Mouse (Mus musculus): Measurements from ENCODE around the gene Prdm12. TPM values are rescaled to one million over a fixed set of nuclear protein-coding genes. Genes with fewer than 3 reads are reported as not detected.

The Prdm12 gene
- total RNA-seq (2014; rRNA removed) (0.62 and 2.5 TPM in 2 replicates), polyA plus RNA-seq (2015; fragmentation: Nextera tagmentation; extraction: Ambion mirVana) (1.0 and 1.9 TPM in 2 replicates)

DNA sequence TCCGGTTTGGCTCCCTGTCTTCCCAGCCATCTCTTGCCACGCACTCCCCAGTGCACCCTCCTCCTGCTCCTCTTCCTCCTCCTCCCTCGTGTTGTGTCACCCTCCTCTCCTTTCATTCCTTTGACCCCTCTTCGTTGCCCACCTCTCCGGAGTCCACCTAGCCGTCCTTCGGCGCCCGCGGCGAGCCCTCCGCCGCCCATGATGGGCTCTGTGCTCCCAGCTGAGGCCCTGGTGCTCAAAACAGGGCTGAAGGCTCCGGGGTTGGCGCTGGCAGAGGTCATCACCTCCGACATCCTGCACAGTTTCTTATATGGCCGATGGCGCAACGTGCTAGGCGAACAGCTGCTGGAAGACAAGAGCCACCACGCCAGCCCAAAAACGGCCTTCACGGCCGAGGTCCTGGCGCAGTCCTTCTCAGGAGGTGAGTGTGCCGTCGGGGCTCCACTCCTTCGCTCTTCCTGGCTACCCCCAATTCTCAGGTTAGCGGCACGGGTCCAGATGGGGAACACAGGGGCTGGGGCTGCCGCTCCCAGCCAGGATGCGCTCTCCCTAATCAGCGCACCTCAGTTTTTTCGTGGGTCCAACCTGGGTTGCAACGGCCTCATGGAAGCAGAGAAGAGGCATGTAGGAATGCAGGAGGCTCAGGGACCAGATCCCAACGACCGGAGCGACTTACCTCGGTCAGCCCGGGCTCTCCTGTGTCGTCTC, at the start of gene Prdm12:
Prdm12 (plus strand) TSS at position 137 of the 708 bp plus-strand sequence.
- peaks cover 76% of the 10 kb centered on the region for H3K27me3 ChIP-seq (ENCODE audit: insufficient read depth, low read length)
- DNase-seq, result no peak
- WGBS, result 3% methylated on average over 41 of the region's 41 CpGs
- H3K36me3 ChIP-seq (ENCODE audit: insufficient read depth), result no peaks in the 10 kb centered on the region
- TF ChIP-seq CTCF (IDR thresholded peaks at IDR 0.05; ENCODE audit: low read depth), result no peak
- H3K27ac ChIP-seq (ENCODE audit: low read depth, low read length), result no peak within 1 kb of the TSS
- H3K9ac ChIP-seq, result no peak within 1 kb of the TSS
- peak within 1 kb of the TSS; percentile 11 for H3K4me3 ChIP-seq (ENCODE audit: low read depth, low read length)
- ATAC-seq, result no peak
- peaks cover 8% of the 10 kb centered on the region for H3K4me1 ChIP-seq (ENCODE audit: insufficient read depth)
- H3K9me3 ChIP-seq (ENCODE audit: low read length), result no peaks in the 10 kb centered on the region
- H3K4me2 ChIP-seq (ENCODE audit: low read depth), result no peak within 1 kb of the TSS

GRCm38 (mm10) chr2:31591799-31592484, 47.9 kb upstream of the Prdm12 start:
- no peaks in the 10 kb centered on the region for H3K27me3 ChIP-seq (ENCODE audit: insufficient read depth, low read length)
- H3K4me1 ChIP-seq (ENCODE audit: insufficient read depth), result no peaks in the 10 kb centered on the region
- no peaks in the 10 kb centered on the region for H3K9me3 ChIP-seq (ENCODE audit: low read length)
- peaks cover 38% of the 10 kb centered on the region for H3K36me3 ChIP-seq (ENCODE audit: insufficient read depth)
- no peak overlapping the region for H3K9ac ChIP-seq
- 79% methylated on average over 9 of the region's 9 CpGs for WGBS
- no peak overlapping the region for H3K27ac ChIP-seq (ENCODE audit: low read depth, low read length)
- no peak overlapping the region for H3K4me2 ChIP-seq (ENCODE audit: low read depth)
- no peak for DNase-seq
- ATAC-seq, result no peak
- no peak overlapping the region for H3K4me3 ChIP-seq (ENCODE audit: low read depth, low read length)
- TF ChIP-seq CTCF (IDR thresholded peaks at IDR 0.05; ENCODE audit: low read depth), result no peak

GRCm38 (mm10) chr2:31607555-31607954, 32.3 kb upstream of the Prdm12 start:
- H3K36me3 ChIP-seq (ENCODE audit: insufficient read depth), result peaks cover 75% of the 10 kb centered on the region

DNA sequence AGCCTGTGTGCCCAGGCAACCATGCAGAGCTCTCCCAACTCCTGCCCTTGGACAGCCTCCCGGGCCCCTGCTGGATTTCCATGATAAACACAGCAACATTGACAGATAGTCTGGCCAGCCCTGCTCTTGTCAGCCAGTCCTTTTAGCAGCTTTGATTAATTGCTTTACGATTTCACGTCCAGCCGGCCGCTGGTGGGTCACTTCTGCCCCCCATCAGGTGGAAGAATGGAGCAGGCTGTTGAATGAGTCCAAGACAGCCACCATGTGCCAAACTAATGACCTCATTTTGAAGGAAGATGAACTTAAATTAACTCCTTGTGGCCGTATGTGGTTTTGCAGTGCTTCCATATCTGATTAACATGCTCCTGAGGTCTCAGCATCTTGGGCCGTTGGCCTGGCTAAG, 30.0 kb upstream of the Prdm12 start:
- no peak; the same call in 1 of the 2 replicates for TF ChIP-seq CTCF (IDR thresholded peaks at IDR 0.05; ENCODE audit: low read depth)
- no peak overlapping the region for H3K4me2 ChIP-seq (ENCODE audit: low read depth)
- no peak overlapping the region for H3K27ac ChIP-seq (ENCODE audit: low read depth, low read length)
- H3K9me3 ChIP-seq (ENCODE audit: low read length), result no peaks in the 10 kb centered on the region
- no peaks in the 10 kb centered on the region for H3K27me3 ChIP-seq (ENCODE audit: insufficient read depth, low read length)
- no peak overlapping the region for H3K9ac ChIP-seq
- DNase-seq (peak; percentile 31), ATAC-seq (peak; percentile 66)
- H3K4me1 ChIP-seq (ENCODE audit: insufficient read depth), result no peaks in the 10 kb centered on the region
- H3K36me3 ChIP-seq (ENCODE audit: insufficient read depth), result peaks cover 79% of the 10 kb centered on the region
- WGBS, result 29% methylated on average over 7 of the region's 7 CpGs
- H3K4me3 ChIP-seq (ENCODE audit: low read depth, low read length), result no peak overlapping the region

More at GRCm38 (mm10) chr2:31607555-31607954, 32.3 kb upstream of the Prdm12 start:
- DNase-seq (no peak), ATAC-seq (no peak)
- Histone ChIP-seq H3K4me3 (ENCODE audit: low read depth, low read length) (no peak overlapping the region), H3K4me1 (ENCODE audit: insufficient read depth) (no peaks in the 10 kb centered on the region), H3K27me3 (ENCODE audit: insufficient read depth, low read length) (no peaks in the 10 kb centered on the region), H3K4me2 (ENCODE audit: low read depth) (no peak overlapping the region), H3K9me3 (ENCODE audit: low read length) (no peaks in the 10 kb centered on the region), H3K9ac (no peak overlapping the region), H3K27ac (ENCODE audit: low read depth, low read length) (no peak overlapping the region)
- 94% methylated on average over 1 of the region's 1 CpGs for WGBS
- no peak for TF ChIP-seq CTCF (IDR thresholded peaks at IDR 0.05; ENCODE audit: low read depth)

DNA sequence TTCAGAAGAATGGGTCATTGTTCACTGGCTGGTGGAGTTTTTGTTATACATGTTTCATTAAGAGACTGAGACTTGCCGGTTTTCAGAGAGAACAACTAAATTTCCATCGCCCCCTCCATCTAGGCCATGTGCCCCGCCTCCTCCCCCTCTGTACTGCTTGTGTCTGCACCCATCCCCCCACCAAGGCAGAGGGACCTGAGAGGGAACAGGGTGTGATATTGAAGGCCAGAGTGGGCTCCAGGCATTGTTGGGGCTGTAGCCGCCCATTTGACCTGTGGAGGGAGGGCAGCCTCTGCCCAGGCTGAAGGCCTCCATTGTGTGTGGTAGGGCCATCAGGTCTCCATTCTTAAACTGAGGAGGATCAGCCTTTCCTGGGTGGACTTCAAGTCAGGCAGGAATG, 28.9 kb upstream of the Prdm12 start:
- Histone ChIP-seq H3K9ac (no peak overlapping the region), H3K36me3 (ENCODE audit: insufficient read depth) (peaks cover 80% of the 10 kb centered on the region), H3K9me3 (ENCODE audit: low read length) (no peaks in the 10 kb centered on the region), H3K4me1 (ENCODE audit: insufficient read depth) (no peaks in the 10 kb centered on the region), H3K27me3 (ENCODE audit: insufficient read depth, low read length) (no peaks in the 10 kb centered on the region), H3K4me2 (ENCODE audit: low read depth) (no peak overlapping the region), H3K4me3 (ENCODE audit: low read depth, low read length) (no peak overlapping the region), H3K27ac (ENCODE audit: low read depth, low read length) (no peak overlapping the region)
- DNase-seq, result no peak
- 52% methylated on average over 4 of the region's 4 CpGs for WGBS
- no peak for ATAC-seq
- no peak for TF ChIP-seq CTCF (IDR thresholded peaks at IDR 0.05; ENCODE audit: low read depth)

- Histone ChIP-seq H3K4me1 (ENCODE audit: insufficient read depth) (no peaks in the 10 kb centered on the region), H3K9me3 (ENCODE audit: low read length) (no peaks in the 10 kb centered on the region), H3K4me3 (ENCODE audit: low read depth, low read length) (no peak overlapping the region), H3K9ac (no peak overlapping the region), H3K4me2 (ENCODE audit: low read depth) (no peak overlapping the region), H3K36me3 (ENCODE audit: insufficient read depth) (peaks cover 77% of the 10 kb centered on the region), H3K27ac (ENCODE audit: low read depth, low read length) (no peak overlapping the region), H3K27me3 (ENCODE audit: insufficient read depth, low read length) (no peaks in the 10 kb centered on the region)
- ATAC-seq (no peak; the same call in 1 of the 2 replicates), DNase-seq (no peak)
- WGBS, result 80% methylated on average over 8 of the region's 8 CpGs
- peak; percentile 52 for TF ChIP-seq CTCF (IDR thresholded peaks at IDR 0.05; ENCODE audit: low read depth)
Observed at GRCm38 (mm10) chr2:31611400-31611799, 28.4 kb upstream of the Prdm12 start.

GRCm38 (mm10) chr2:31612627-31613026, 27.2 kb upstream of the Prdm12 start:
- no peaks in the 10 kb centered on the region for H3K9me3 ChIP-seq (ENCODE audit: low read length)
- no peak for DNase-seq
- H3K27me3 ChIP-seq (ENCODE audit: insufficient read depth, low read length), result no peaks in the 10 kb centered on the region
- TF ChIP-seq CTCF (IDR thresholded peaks at IDR 0.05; ENCODE audit: low read depth), result no peak
- H3K4me1 ChIP-seq (ENCODE audit: insufficient read depth), result no peaks in the 10 kb centered on the region
- 87% methylated on average over 6 of the region's 6 CpGs for WGBS
- no peak overlapping the region for H3K27ac ChIP-seq (ENCODE audit: low read depth, low read length)
- H3K36me3 ChIP-seq (ENCODE audit: insufficient read depth), result peaks cover 71% of the 10 kb centered on the region
- no peak for ATAC-seq
- H3K4me2 ChIP-seq (ENCODE audit: low read depth), result no peak overlapping the region
- no peak overlapping the region for H3K4me3 ChIP-seq (ENCODE audit: low read depth, low read length)
- no peak overlapping the region for H3K9ac ChIP-seq

All from forebrain, postnatal 0 days (tissue).